Mouse (Mus musculus) inflammation-experienced regulatory T-cells (primary cell): ENCODE measurements around the gene Usp9x. TPM values are rescaled to one million over a fixed set of nuclear protein-coding genes. Genes with fewer than 3 reads are reported as not detected.

ENCODE experiments used
- polyA plus RNA-seq, 2 experiments: library from polyadenylated mRNA; unstranded; fragments of 100-300 nt; shearing (Covaris generic); gene quantifications; one replicate each; pipeline ENCODE4 v1.2.1; 2017

Usp9x gene
- 10 to 100 TPM; 51.5 to 68.6 TPM for polyA plus RNA-seq

DNA sequence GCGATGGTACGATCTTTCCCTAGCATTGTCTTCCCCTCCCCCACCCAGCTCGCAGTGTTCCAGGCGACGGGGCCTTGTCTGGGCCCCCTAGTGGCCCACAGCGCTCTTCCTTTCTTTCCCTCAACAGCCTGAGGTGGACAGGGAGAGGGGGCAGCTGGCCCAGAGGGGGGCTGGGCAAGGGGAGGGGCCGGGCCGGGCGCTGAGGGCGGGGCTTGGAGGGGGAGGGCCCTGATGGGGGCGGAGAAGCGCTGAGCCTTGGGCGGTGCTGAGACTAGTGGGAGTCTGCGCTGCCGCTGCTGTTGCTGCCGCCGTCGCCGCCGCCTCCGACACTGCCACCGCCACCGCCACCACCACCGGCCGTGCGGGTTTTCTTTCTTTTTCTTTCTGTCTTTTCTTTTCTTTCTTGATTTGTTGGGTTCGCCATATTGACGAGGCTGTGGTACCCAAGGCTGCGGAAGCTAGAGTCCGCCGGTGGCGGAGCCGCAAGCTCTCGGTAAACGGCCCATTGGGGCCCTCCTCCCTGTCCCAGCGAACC is at the start of gene Usp9x:
Gene Usp9x, plus strand, starts transcription at position 258 of the 535 bp plus-strand sequence.

Other genes with a start within 250 kb of the Usp9x start
- gene Ddx3x, start 209.5 kb downstream of the Usp9x start, polyA plus RNA-seq: 10 to 100 TPM; 64.7 to 74.9 TPM